Mouse (Mus musculus) spleen, adult 2 months (tissue): ENCODE data around the gene Hectd3. TPM values are rescaled to one million over a fixed set of nuclear protein-coding genes. Genes with fewer than 3 reads are reported as not detected.

ENCODE experiments used
- DNase-seq, 2 experiments: peaks; one replicate each; pipeline versions ENCODE4 v3.0.0 to v3.0.0-alpha.2; 2012 to 2021; ENCODE audit warnings: low spot score in 2 of 2, low read depth in 1 of 2
- H3K27ac ChIP-seq: fragments of 200-500 bp; 2 replicates; pipeline ENCODE4 v1.5.1; 2012; ENCODE audit warnings: low read length, inconsistent platforms; ENCODE audit not compliant: insufficient read depth
- H3K27me3 ChIP-seq: fragments of 200-500 bp; 2 replicates; pipeline ENCODE4 v1.6.1; 2012; ENCODE audit warnings: mild to moderate bottlenecking, moderate library complexity, low read length, inconsistent platforms; ENCODE audit not compliant: control insufficient read depth, insufficient read depth
- H3K36me3 ChIP-seq: fragments of 200-500 bp; 2 replicates; pipeline ENCODE4 v1.6.1; 2012; ENCODE audit warnings: mild to moderate bottlenecking, low read length, inconsistent platforms; ENCODE audit not compliant: control insufficient read depth, insufficient read depth
- H3K4me1 ChIP-seq: fragments of 200-500 bp; 2 replicates; pipeline ENCODE4 v1.6.1; 2011; ENCODE audit warnings: inconsistent platforms; ENCODE audit not compliant: control insufficient read depth, insufficient read depth, insufficient read length
- H3K4me3 ChIP-seq: fragments of 200-500 bp; 2 replicates; pipeline ENCODE4 v1.5.1; 2011; ENCODE audit warnings: mild to moderate bottlenecking, inconsistent platforms; ENCODE audit not compliant: insufficient read depth, insufficient read length; ENCODE audit errors: extremely low read depth
- CTCF ChIP-seq: fragments of 200-500 bp; IDR thresholded peaks from 2 replicates; pipeline ENCODE4 v1.5.1; 2011; ENCODE audit warnings: mild to moderate bottlenecking, inconsistent platforms; ENCODE audit not compliant: insufficient read depth, insufficient read length, insufficient replicate concordance; ENCODE audit errors: extremely low read depth
- POLR2A ChIP-seq: fragments of 200-500 bp; IDR thresholded peaks from 2 replicates; pipeline ENCODE4 v1.6.1; 2011; ENCODE audit warnings: low read depth, low read length, inconsistent platforms
- WGBS: fragments of 180-500 bp; shearing (Covaris S2); methylation state at CpG from one replicate; pipeline ENCODE4 v1.1.7; 2018; 5-methylcytosine and 5-hydroxymethylcytosine counted together
- polyA plus RNA-seq: library from polyadenylated mRNA; depleted of rRNA; stranded (reverse); fragments of >200 nt; gene quantifications from 2 replicates; pipeline ENCODE4 v1.2.3, GENCODE M21; 2012

Hectd3 gene
- polyA plus RNA-seq, 1 experiment, result 58.8 TPM

- peaks cover 41% of the 10 kb centered on the region for H3K36me3 ChIP-seq
- no peak for TF ChIP-seq POLR2A
- peak; percentile 60; the same call in 1 of the 2 replicates for TF ChIP-seq CTCF
- no peak overlapping the region for H3K27ac ChIP-seq
- H3K4me3 ChIP-seq, result no peak overlapping the region
- peak in 1 of 2 experiments; percentile 50 for DNase-seq
- H3K4me1 ChIP-seq, result no peaks in the 10 kb centered on the region
- no peaks in the 10 kb centered on the region for H3K27me3 ChIP-seq
- WGBS, result 77% methylated on average over 38 of the region's 38 CpGs
These were observed 7.7 kb downstream of the Hectd3 start for GRCm38 (mm10) chr4:117002543-117003521.

DNA sequence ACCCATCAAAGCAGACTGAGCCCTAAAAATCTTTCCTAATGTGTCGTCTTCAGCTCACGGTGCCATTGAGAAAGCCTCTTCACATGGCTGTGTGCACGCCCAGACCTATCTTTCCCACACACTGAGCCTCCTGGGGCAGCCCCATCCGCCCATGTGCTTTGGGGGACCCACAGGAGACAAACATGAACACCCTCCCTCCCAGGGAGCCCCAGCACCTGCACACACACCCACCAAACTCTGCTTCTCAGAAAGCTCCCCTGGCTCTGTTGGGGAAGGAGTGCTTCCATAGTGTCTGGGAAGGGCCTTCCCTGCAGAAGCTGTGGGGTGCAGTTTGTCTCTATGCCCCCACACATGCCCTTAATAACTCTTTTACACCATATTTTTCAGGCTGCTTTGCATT is 9.5 kb downstream of the Hectd3 start:
- Histone ChIP-seq H3K36me3 (peaks cover 31% of the 10 kb centered on the region), H3K27me3 (no peaks in the 10 kb centered on the region), H3K4me3 (no peak overlapping the region), H3K27ac (no peak overlapping the region), H3K4me1 (no peaks in the 10 kb centered on the region)
- WGBS, result 87% methylated on average over 4 of the region's 4 CpGs
- TF ChIP-seq POLR2A, result no peak
- TF ChIP-seq CTCF, result no peak
- peak in 1 of 2 experiments; percentile 55 for DNase-seq

DNA sequence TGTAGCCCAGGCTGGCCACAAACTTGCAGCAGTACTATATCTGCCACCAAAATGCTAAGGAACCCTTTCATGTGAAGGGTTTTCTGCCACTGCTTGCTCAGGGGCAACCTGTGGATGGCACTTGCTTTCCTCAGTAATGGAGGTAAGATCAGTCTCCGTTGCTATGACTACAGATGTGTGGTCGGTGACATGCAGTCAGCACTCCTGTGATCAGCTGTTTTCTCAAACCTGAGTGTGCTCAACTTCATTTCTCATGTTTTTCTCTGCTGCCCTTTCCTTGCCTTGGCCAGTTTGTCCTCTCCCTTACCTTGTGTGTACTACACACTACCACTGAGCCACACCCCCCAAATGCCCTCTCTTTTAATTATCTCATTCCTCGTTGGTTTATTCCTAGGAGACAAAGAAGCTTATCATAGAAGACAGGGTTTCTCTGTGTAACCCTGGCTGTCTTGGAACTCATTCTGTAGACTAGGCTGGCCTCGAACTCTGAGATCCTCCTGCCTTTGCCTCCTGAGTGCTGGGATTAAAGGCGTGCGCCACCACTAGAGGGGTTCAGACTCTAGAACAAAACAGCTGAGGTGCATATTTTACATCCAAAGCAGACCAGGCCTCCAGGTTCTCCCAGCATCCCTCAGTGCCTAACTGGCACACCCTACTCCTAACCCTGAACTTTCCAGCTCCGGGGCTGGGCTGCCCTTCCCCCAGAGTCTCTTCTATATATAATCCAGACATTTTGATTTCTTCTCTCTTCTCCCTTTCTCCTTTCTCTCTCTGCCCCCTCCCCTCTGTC is 10.7 kb downstream of the Hectd3 start:
- WGBS, result 86% methylated on average over 7 of the region's 7 CpGs
- Histone ChIP-seq H3K4me1 (no peaks in the 10 kb centered on the region), H3K27me3 (no peaks in the 10 kb centered on the region), H3K27ac (no peak overlapping the region), H3K36me3 (peaks cover 22% of the 10 kb centered on the region), H3K4me3 (no peak overlapping the region)
- TF ChIP-seq POLR2A (no peak), CTCF (no peak)
- DNase-seq, result no peak

DNA sequence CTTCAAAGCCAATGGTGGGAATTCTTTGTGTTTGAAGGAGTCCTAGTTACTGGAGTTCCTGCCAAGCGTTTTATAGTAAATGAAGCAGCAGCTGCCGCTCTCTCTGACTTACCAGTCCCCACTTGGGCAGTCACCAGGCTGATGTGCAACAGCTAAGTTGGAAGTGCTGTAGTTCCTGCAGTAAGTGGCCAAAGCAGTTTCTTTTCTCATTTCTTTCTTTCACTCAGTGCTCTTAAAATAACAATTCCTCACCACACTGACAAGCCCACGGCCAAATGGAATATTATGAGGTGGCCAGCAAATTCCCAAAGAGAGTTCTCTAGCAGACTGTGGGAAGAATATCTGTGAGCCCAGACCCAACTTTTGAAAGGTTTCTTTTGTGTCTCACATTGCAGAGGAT is 11.9 kb downstream of the Hectd3 start:
- TF ChIP-seq CTCF, result no peak
- TF ChIP-seq POLR2A, result no peak
- Histone ChIP-seq H3K27me3 (no peaks in the 10 kb centered on the region), H3K27ac (no peak overlapping the region), H3K36me3 (peaks cover 18% of the 10 kb centered on the region), H3K4me3 (no peak overlapping the region), H3K4me1 (no peaks in the 10 kb centered on the region)
- DNase-seq, result no peak
- WGBS, result 69% methylated on average over 3 of the region's 3 CpGs

- no peak for DNase-seq
These were observed 15.1 kb downstream of the Hectd3 start for GRCm38 (mm10) chr4:117010231-117010630.

GRCm38 (mm10) chr4:117013596-117013995 is 18.5 kb downstream of the Hectd3 start:
- no peak overlapping the region for H3K27ac ChIP-seq
- H3K36me3 ChIP-seq, result no peaks in the 10 kb centered on the region
- DNase-seq, result no peak
- no peak for TF ChIP-seq POLR2A
- TF ChIP-seq CTCF, result no peak
- no peaks in the 10 kb centered on the region for H3K4me1 ChIP-seq
- no peak overlapping the region for H3K4me3 ChIP-seq
- H3K27me3 ChIP-seq, result no peaks in the 10 kb centered on the region
- WGBS, result 86% methylated on average over 6 of the region's 6 CpGs

More at GRCm38 (mm10) chr4:117010231-117010630, 15.1 kb downstream of the Hectd3 start:
- no peak for TF ChIP-seq CTCF
- TF ChIP-seq POLR2A, result no peak
- Histone ChIP-seq H3K36me3 (no peaks in the 10 kb centered on the region), H3K27me3 (no peaks in the 10 kb centered on the region), H3K4me1 (no peaks in the 10 kb centered on the region), H3K27ac (no peak overlapping the region), H3K4me3 (no peak overlapping the region)
- 84% methylated on average over 5 of the region's 5 CpGs for WGBS
